Mouse (Mus musculus) cerebellum, adult 18-20 months (tissue): Measurements from ENCODE around the gene Ptcd2.

Source experiments
- DNase-seq, 2 experiments: peaks; one replicate each; pipeline ENCODE4 v3.0.0; 2021

Gene Ptcd2

GRCm38 (mm10) chr13:99299921-99300320 lies 44.6 kb downstream of the Ptcd2 start:
- no peak for DNase-seq

- DNase-seq, result no peak
Measured at GRCm38 (mm10) chr13:99294176-99294575, 50.3 kb downstream of the Ptcd2 start.

- DNase-seq, result no peak
Measured at GRCm38 (mm10) chr13:99290766-99291165, 53.7 kb downstream of the Ptcd2 start.

GRCm38 (mm10) chr13:99287786-99288185 lies 56.7 kb downstream of the Ptcd2 start:
- no peak for DNase-seq

- DNase-seq, result no peak
Measured at GRCm38 (mm10) chr13:99287207-99287606, 57.3 kb downstream of the Ptcd2 start.

GRCm38 (mm10) chr13:99285241-99285640 lies 59.3 kb downstream of the Ptcd2 start:
- no peak for DNase-seq

GRCm38 (mm10) chr13:99284400-99285160 lies 59.9 kb downstream of the Ptcd2 start:
- peak; percentile 12 to 38 for DNase-seq

- DNase-seq, result no peak
Measured at GRCm38 (mm10) chr13:99283916-99284315, 60.6 kb downstream of the Ptcd2 start.

- DNase-seq, result no peak
Measured at GRCm38 (mm10) chr13:99282961-99283360, 61.5 kb downstream of the Ptcd2 start.

- DNase-seq, result no peak
Measured at GRCm38 (mm10) chr13:99279351-99279750, 65.2 kb downstream of the Ptcd2 start.

GRCm38 (mm10) chr13:99278511-99278910 lies 66.0 kb downstream of the Ptcd2 start:
- DNase-seq, result no peak

- no peak for DNase-seq
Measured at GRCm38 (mm10) chr13:99277521-99277920, 67.0 kb downstream of the Ptcd2 start.

- no peak for DNase-seq
Measured at GRCm38 (mm10) chr13:99272046-99272445, 72.5 kb downstream of the Ptcd2 start.
